Mouse (Mus musculus): ENCODE measurements around the gene Rev3l. TPM values are rescaled to one million over a fixed set of nuclear protein-coding genes. Genes with fewer than 3 reads are reported as not detected.

The Rev3l gene
- total and polyA plus RNA-seq, 3 experiments = 6.9 to 71.5 (median 12.4) TPM

DNA sequence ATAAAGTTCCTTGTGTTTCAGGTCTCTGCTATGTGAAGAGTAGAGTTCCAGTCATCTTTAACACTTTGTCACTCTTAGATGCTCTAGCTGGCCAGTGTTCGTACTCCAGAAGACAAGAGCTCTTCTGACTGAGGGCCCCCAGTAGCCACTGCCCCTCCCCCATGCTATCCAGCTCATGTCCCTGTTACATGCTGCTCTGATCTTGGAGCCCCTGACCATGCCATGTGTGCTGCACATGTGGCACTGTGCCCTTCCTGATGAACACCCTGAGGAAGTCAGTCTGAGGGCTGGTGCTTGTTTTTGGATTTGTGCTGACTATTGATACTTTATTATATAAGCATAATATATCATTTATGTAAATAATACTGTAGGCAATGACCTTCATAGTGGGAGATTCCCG lies 40.3 kb downstream of the Rev3l start:
- Histone ChIP-seq H3K9me3 (replicated peaks; ENCODE audit: insufficient read depth, low read length) (no peaks in the 10 kb centered on the region), H3K9ac (ENCODE audit: control insufficient read depth, low read depth, low read length, poor library complexity, severe bottlenecking) (no peak overlapping the region), H3K27ac (ENCODE audit: control insufficient read depth, low read depth, low read length) (no peak overlapping the region), H3K4me3 (ENCODE audit: control insufficient read depth in 1 of 2, insufficient read depth in 1 of 2, low read depth in 2 of 2, low read length in 2 of 2) (no peak overlapping the region), H3K36me3 (ENCODE audit: control insufficient read depth in 1 of 2, insufficient read depth in 2 of 2, low read length in 2 of 2) (no peaks in the 10 kb centered on the region), H3K27me3 (ENCODE audit: control insufficient read depth in 1 of 2, insufficient read depth in 2 of 2, low read length in 2 of 2) (no peaks in the 10 kb centered on the region), H3K79me2 (ENCODE audit: control insufficient read depth, insufficient read depth, low read length, poor library complexity) (peaks cover 6% of the 10 kb centered on the region), H3K4me1 (ENCODE audit: control insufficient read depth in 1 of 2, insufficient read depth in 2 of 2, low read length in 2 of 2) (no peaks in the 10 kb centered on the region)
- DNase-seq (ENCODE audit: low read depth, low spot score) = no peak
- TF ChIP-seq TAL1 (IDR thresholded peaks at IDR 0.05; ENCODE audit: low read length) (no peak), CHD2 (IDR thresholded peaks at IDR 0.05; ENCODE audit: low read length) (no peak), KAT2A (conservative IDR thresholded peaks at IDR 0.05; ENCODE audit: low read depth, low read length) (no peak), ZMIZ1 (IDR thresholded peaks at IDR 0.05; ENCODE audit: low read depth, low read length) (no peak)

DNA sequence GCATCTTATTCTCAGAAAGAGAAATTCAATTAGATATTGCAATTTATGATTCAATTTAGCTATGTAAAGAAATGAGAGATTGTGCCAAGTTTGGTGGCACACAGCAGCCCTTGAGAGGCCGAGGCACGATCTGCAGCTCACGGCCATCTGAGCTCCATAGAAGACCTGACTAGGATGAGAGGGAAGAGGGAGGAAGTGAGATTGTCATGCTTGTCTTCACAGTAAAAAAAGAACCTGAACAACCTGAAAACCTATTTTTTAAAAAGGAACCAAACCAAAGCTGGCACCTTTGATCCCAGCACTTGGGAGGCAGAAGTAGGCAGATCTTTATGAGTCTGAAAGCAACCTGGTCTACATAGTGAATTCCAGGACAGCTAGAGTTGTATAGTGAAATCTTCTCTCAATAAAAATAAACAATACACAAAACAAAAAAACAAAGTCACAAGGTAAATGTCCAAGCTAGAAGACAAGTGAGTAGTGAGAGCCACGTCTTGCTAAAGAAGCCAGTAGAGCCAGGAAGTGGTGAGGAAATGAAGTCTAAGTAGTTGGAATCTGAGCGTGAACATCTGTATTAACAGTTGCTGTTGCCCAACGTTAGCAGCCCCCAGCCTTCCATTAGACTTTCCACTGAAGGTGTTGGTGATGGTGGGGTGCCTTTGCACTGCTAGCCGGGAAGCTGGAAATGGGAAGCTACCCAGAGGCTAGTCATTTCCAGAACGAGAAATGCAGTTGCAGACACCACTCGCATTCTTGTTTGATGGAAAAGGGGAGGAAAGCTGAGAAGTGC lies 42.2 kb downstream of the Rev3l start:
- TF ChIP-seq USF2 (IDR thresholded peaks at IDR 0.05; ENCODE audit: borderline replicate concordance in 1 of 2, insufficient read depth in 1 of 2, low read depth in 1 of 2, low read length in 2 of 2) (no peak), MAFK (IDR thresholded peaks at IDR 0.05; ENCODE audit: borderline replicate concordance, low read depth, low read length) (no peak), E2F4 (IDR thresholded peaks at IDR 0.05; ENCODE audit: borderline replicate concordance, low read depth, low read length) (no peak), ZMIZ1 (IDR thresholded peaks at IDR 0.05; ENCODE audit: low read depth, low read length) (no peak), ZC3H11A (IDR thresholded peaks at IDR 0.05; ENCODE audit: low read depth, low read length) (no peak), BHLHE40 (IDR thresholded peaks at IDR 0.05; ENCODE audit: borderline replicate concordance, low read depth, low read length) (no peak), TCF12 (IDR thresholded peaks at IDR 0.05; ENCODE audit: low read depth, low read length) (no peak), TAL1 (IDR thresholded peaks at IDR 0.05; ENCODE audit: low read length) (no peak), RCOR1 (IDR thresholded peaks at IDR 0.05; ENCODE audit: low read depth, low read length) (no peak), TBP (IDR thresholded peaks at IDR 0.05; ENCODE audit: low read depth, low read length) (no peak), KAT2A (conservative IDR thresholded peaks at IDR 0.05; ENCODE audit: low read depth, low read length) (no peak), POLR2A (IDR thresholded peaks at IDR 0.05; ENCODE audit: control insufficient read depth in 1 of 2, insufficient read depth in 1 of 2, low read depth in 1 of 2, low read length in 2 of 2, poor library complexity in 1 of 2) (no peak), SIN3A (IDR thresholded peaks at IDR 0.05; ENCODE audit: low read length) (no peak), SMC3 (IDR thresholded peaks at IDR 0.05; ENCODE audit: low read depth, low read length) (no peak), MYB (IDR thresholded peaks at IDR 0.05; ENCODE audit: low read depth, low read length) (no peak)
- H3K4me1 ChIP-seq (ENCODE audit: control insufficient read depth in 1 of 2, insufficient read depth in 2 of 2, low read length in 2 of 2) = peaks cover 3 to 9% of the 10 kb centered on the region in 2 experiments; a peak in 3 of 4 replicates
- H3K4me3 ChIP-seq (ENCODE audit: control insufficient read depth in 1 of 2, insufficient read depth in 1 of 2, low read depth in 2 of 2, low read length in 2 of 2) = no peak overlapping the region
- no peak overlapping the region for H3K9ac ChIP-seq (ENCODE audit: control insufficient read depth, low read depth, low read length, poor library complexity, severe bottlenecking)
- no peaks in the 10 kb centered on the region for H3K9me3 ChIP-seq (replicated peaks; ENCODE audit: insufficient read depth, low read length)
- H3K36me3 ChIP-seq (ENCODE audit: control insufficient read depth in 1 of 2, insufficient read depth in 2 of 2, low read length in 2 of 2) = peaks cover 0 to 7% of the 10 kb centered on the region in 2 experiments; a peak in 2 of 4 replicates
- H3K79me2 ChIP-seq (ENCODE audit: control insufficient read depth, insufficient read depth, low read length, poor library complexity) = peaks cover 4% of the 10 kb centered on the region
- no peak overlapping the region for H3K27ac ChIP-seq (ENCODE audit: control insufficient read depth, low read depth, low read length)
- DNase-seq (ENCODE audit: low read depth, low spot score) = no peak
- H3K27me3 ChIP-seq (ENCODE audit: control insufficient read depth in 1 of 2, insufficient read depth in 2 of 2, low read length in 2 of 2) = no peaks in the 10 kb centered on the region

Data from MEL (cell line).